ENCODE assay signal across 15 mouse cellular contexts in the genomic region with DNA sequence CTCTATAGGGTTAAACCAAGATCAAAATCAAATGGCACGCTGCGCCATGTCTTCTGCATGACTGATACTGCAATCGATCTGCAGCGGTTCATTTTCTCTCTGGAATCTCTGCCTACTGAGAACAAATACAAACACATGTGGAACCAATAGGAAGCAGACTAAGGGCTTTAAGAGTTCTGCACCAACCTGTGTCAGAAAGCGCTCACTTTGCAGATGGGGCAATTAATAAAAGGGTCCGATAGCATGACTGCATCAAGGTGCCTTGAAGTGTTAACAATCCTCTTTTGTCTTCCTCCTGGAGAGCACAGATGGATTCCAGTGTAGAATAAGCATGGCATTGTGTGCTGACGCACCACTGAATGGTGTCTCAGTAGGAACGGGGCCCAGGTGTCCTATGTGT.
DNase-seq lines count a peak whose midpoint lies in the region; ATAC-seq and TF ChIP-seq lines count a peak whose summit lies in the region.
"Had no signal": no experiment of that assay in that cellular context is flagged by ENCODE, and none has a peak within 500 bp of the region (broad histone marks: within the 10 kb centered on the region; RNA-seq: fewer than 3 reads in every experiment).

No protein-coding gene starts in this region.

- TF ChIP-seq POLR2A in brain, embryonic 14.5 days (IDR thresholded peaks at IDR 0.05; ENCODE audit: borderline replicate concordance, extremely low read depth, insufficient read depth, insufficient read length, poor library complexity, severe bottlenecking), result no peak

- H3K36me3 ChIP-seq in heart, embryonic 10.5 days, result no peaks in the 10 kb centered on the region
- H3K36me3 ChIP-seq in embryonic facial prominence, embryonic 12.5 days, result no peaks in the 10 kb centered on the region
- H3K36me3 ChIP-seq in limb, embryonic 13.5 days, result no peaks in the 10 kb centered on the region
- H3K36me3 ChIP-seq: G1E; liver, embryonic 12.5 days; stomach, embryonic 15.5 days had no signal

- H3K9me3 ChIP-seq in heart, embryonic 10.5 days, result no peaks in the 10 kb centered on the region
- no peaks in the 10 kb centered on the region for H3K9me3 ChIP-seq in embryonic facial prominence, embryonic 12.5 days
- no peaks in the 10 kb centered on the region for H3K9me3 ChIP-seq in limb, embryonic 13.5 days
- H3K9me3 ChIP-seq: liver, embryonic 12.5 days; stomach, embryonic 15.5 days had no signal

- no peak overlapping the region for H3K4me3 ChIP-seq in heart, embryonic 10.5 days
- H3K4me3 ChIP-seq in embryonic facial prominence, embryonic 12.5 days, result no peak overlapping the region
- H3K4me3 ChIP-seq in limb, embryonic 13.5 days, result no peak overlapping the region
- H3K4me3 ChIP-seq: liver, embryonic 12.5 days; stomach, embryonic 15.5 days had no signal

- H3K27ac ChIP-seq in heart, embryonic 10.5 days, result peak overlapping the region; percentile 48; the same call in 1 of the 2 replicates
- H3K27ac ChIP-seq in embryonic facial prominence, embryonic 12.5 days, result peak overlapping the region; percentile 86
- H3K27ac ChIP-seq in limb, embryonic 13.5 days, result peak overlapping the region; percentile 61; the same call in 1 of the 2 replicates
- H3K27ac ChIP-seq: liver, embryonic 12.5 days; stomach, embryonic 15.5 days had no signal

- no peak overlapping the region for H3K9ac ChIP-seq in embryonic facial prominence, embryonic 12.5 days
- no peak overlapping the region for H3K9ac ChIP-seq in limb, embryonic 13.5 days
- H3K9ac ChIP-seq: liver, embryonic 12.5 days; stomach, embryonic 15.5 days had no signal

- TF ChIP-seq CTCF in brain, embryonic 14.5 days (IDR thresholded peaks at IDR 0.05; ENCODE audit: borderline replicate concordance, extremely low read depth, insufficient read depth, insufficient read length), result no peak

- WGBS in heart, embryonic 10.5 days, result 76% methylated on average over 8 of the region's 8 CpGs
- WGBS in embryonic facial prominence, embryonic 12.5 days, result 16% methylated on average over 8 of the region's 8 CpGs
- 25% methylated on average over 8 of the region's 8 CpGs for WGBS in limb, embryonic 13.5 days

- no peaks in the 10 kb centered on the region for H3K27me3 ChIP-seq in heart, embryonic 10.5 days (ENCODE audit: insufficient read depth, poor library complexity, severe bottlenecking)
- H3K27me3 ChIP-seq in embryonic facial prominence, embryonic 12.5 days, result no peaks in the 10 kb centered on the region
- H3K27me3 ChIP-seq in limb, embryonic 13.5 days, result no peaks in the 10 kb centered on the region
- H3K27me3 ChIP-seq: liver, embryonic 12.5 days; stomach, embryonic 15.5 days had no signal

- DNase-seq in heart, embryonic 10.5 days (ENCODE audit: low spot score), result no peak
- no peak for DNase-seq in heart, adult 18-20 months
- peak; percentile 39 for DNase-seq in brain, embryonic 14.5 days (ENCODE audit: low read depth)
- no peak for DNase-seq in T-cell, adult 2 months (ENCODE audit: low spot score)
- DNase-seq in layer of hippocampus, postnatal 10 days (ENCODE audit: low spot score in 2 of 2), result no peak
- no peak for DNase-seq in kidney, adult 9 months
- DNase-seq: cerebellum, adult 11-12 months; kidney, adult 18-20 months; thymus, postnatal 36 days had no signal

- ATAC-seq in embryonic facial prominence, embryonic 12.5 days (ENCODE audit: insufficient number of reproducible peaks, insufficient read depth, low FRiP score, low TSS enrichment), result no peak
- ATAC-seq in limb, embryonic 13.5 days (ENCODE audit: low FRiP score, low read depth), result no peak
- ATAC-seq: liver, embryonic 12.5 days; lung, postnatal 0 days had no signal

- 0 out of 2 replicates have a peak overlapping the region, but pooled peaks have one; percentile 7 for H3K4me2 ChIP-seq in embryonic facial prominence, embryonic 12.5 days (replicated peaks)
- H3K4me2 ChIP-seq in limb, embryonic 13.5 days (replicated peaks), result no peak overlapping the region
- H3K4me2 ChIP-seq: liver, embryonic 12.5 days; stomach, embryonic 15.5 days had no signal

- peaks cover 16% of the 10 kb centered on the region for H3K4me1 ChIP-seq in heart, embryonic 10.5 days
- peaks cover 30% of the 10 kb centered on the region for H3K4me1 ChIP-seq in embryonic facial prominence, embryonic 12.5 days
- H3K4me1 ChIP-seq in limb, embryonic 13.5 days, result peaks cover 39% of the 10 kb centered on the region
- H3K4me1 ChIP-seq: liver, embryonic 12.5 days; stomach, embryonic 15.5 days had no signal
